Comparison of ENCODE assay signal across 36 mouse cellular contexts in genomic region chr11:114960369-114960768, GRCm38 (mm10). TPM values are rescaled to one million over a fixed set of nuclear protein-coding genes. Genes with fewer than 3 reads are reported as not detected.
DNase-seq lines count a peak whose midpoint lies in the region; ATAC-seq and TF ChIP-seq lines count a peak whose summit lies in the region.
"Had no signal": no experiment of that assay in that cellular context is flagged by ENCODE, and none has a peak within 500 bp of the region (broad histone marks: within the 10 kb centered on the region; RNA-seq: fewer than 3 reads in every experiment).

No protein-coding gene starts in this region.

- H3K27me3 ChIP-seq in stomach, postnatal 0 days (ENCODE audit: control insufficient read depth, insufficient read depth, low read length), result no peaks in the 10 kb centered on the region
- H3K27me3 ChIP-seq in forebrain, embryonic 11.5 days (ENCODE audit: control insufficient read depth, insufficient read depth, low read length), result no peaks in the 10 kb centered on the region
- H3K27me3 ChIP-seq: embryonic facial prominence, embryonic 15.5 days; forebrain, embryonic 13.5 days; hindbrain, embryonic 13.5 days; liver, embryonic 12.5 days; neural tube, embryonic 12.5 days had no signal

- H3K27ac ChIP-seq in bone marrow macrophage, adult 2 months (ENCODE audit: insufficient read depth, low read depth, low read length), result 0 out of 2 replicates have a peak overlapping the region, but pooled peaks have one; percentile 20
- H3K27ac ChIP-seq in macrophage, result peak overlapping the region; percentile 15; the same call in 1 of the 2 replicates
- H3K27ac ChIP-seq in stomach, postnatal 0 days (replicated peaks), result no peak overlapping the region
- H3K27ac ChIP-seq in forebrain, embryonic 11.5 days (ENCODE audit: low read depth, low read length), result no peak overlapping the region
- H3K27ac ChIP-seq: embryonic facial prominence, embryonic 10.5 days; embryonic facial prominence, embryonic 15.5 days; forebrain, embryonic 13.5 days; hindbrain, embryonic 13.5 days; kidney, postnatal 0 days; liver, embryonic 12.5 days; neural tube, embryonic 12.5 days had no signal

- H3K4me3 ChIP-seq in bone marrow macrophage, adult 2 months (ENCODE audit: insufficient read depth, low read length), result no peak overlapping the region
- no peak overlapping the region for H3K4me3 ChIP-seq in macrophage (ENCODE audit: inconsistent target)
- no peak overlapping the region for H3K4me3 ChIP-seq in stomach, postnatal 0 days (ENCODE audit: low read depth, low read length)
- H3K4me3 ChIP-seq in forebrain, embryonic 11.5 days (ENCODE audit: low read depth, low read length), result no peak overlapping the region
- H3K4me3 ChIP-seq: embryonic facial prominence, embryonic 10.5 days; embryonic facial prominence, embryonic 15.5 days; forebrain, embryonic 13.5 days; hindbrain, embryonic 13.5 days; liver, embryonic 12.5 days; myocyte; neural tube, embryonic 12.5 days had no signal

- 0% methylated on average over 1 of the region's 1 CpGs for WGBS in macrophage (ENCODE audit: missing documents)
- WGBS in stomach, postnatal 0 days, result 50% methylated on average over 1 of the region's 1 CpGs
- 81% methylated on average over 1 of the region's 1 CpGs for WGBS in forebrain, embryonic 11.5 days

- H3K36me3 ChIP-seq in macrophage (ENCODE audit: inconsistent target), result no peaks in the 10 kb centered on the region
- no peaks in the 10 kb centered on the region for H3K36me3 ChIP-seq in stomach, postnatal 0 days (ENCODE audit: control insufficient read depth, insufficient read depth, low read length)
- H3K36me3 ChIP-seq in forebrain, embryonic 11.5 days (ENCODE audit: control insufficient read depth, insufficient read depth, low read length), result no peaks in the 10 kb centered on the region
- H3K36me3 ChIP-seq: embryonic facial prominence, embryonic 10.5 days; embryonic facial prominence, embryonic 15.5 days; hindbrain, embryonic 13.5 days; liver, embryonic 12.5 days; neural tube, embryonic 12.5 days had no signal

- TF ChIP-seq CTCF in bone marrow macrophage, adult 2 months (IDR thresholded peaks at IDR 0.05; ENCODE audit: low read depth, low read length), result no peak
- TF ChIP-seq CTCF in stomach, postnatal 0 days (IDR thresholded peaks at IDR 0.05; ENCODE audit: low read depth), result no peak

- TF ChIP-seq EP300 in stomach, postnatal 0 days (optimal IDR thresholded peaks at IDR 0.05), result no peak

- DNase-seq in cerebellum, adult 11-12 months, result peak; percentile 15
- no peak for DNase-seq in cerebellum, adult 9-10 months
- DNase-seq in stomach, postnatal 0 days (ENCODE audit: low spot score), result peak; percentile 10
- no peak for DNase-seq in forebrain, embryonic 11.5 days (ENCODE audit: low spot score)
- DNase-seq in frontal cortex, adult 2 months (ENCODE audit: extremely low spot score in 1 of 2, low spot score in 1 of 2), result no peak
- DNase-seq in ovary, postnatal 10 days (ENCODE audit: low spot score), result no peak
- DNase-seq: adrenal gland, postnatal 25 days; gastrocnemius, postnatal 36 days; heart, postnatal 14 days; kidney, adult 8-10 months; kidney, postnatal 4 days; left cerebral cortex, postnatal 4 days; liver, postnatal 0 days; lung, postnatal 36 days; right cerebral cortex, postnatal 4 days; thymus, postnatal 14 days had no signal

- no peak for TF ChIP-seq POLR2A in bone marrow macrophage, adult 2 months (IDR thresholded peaks at IDR 0.05; ENCODE audit: borderline replicate concordance, low read depth, low read length)

- peaks cover 44% of the 10 kb centered on the region for H3K4me1 ChIP-seq in bone marrow macrophage, adult 2 months (ENCODE audit: control insufficient read depth, insufficient read depth, low read length)
- no peaks in the 10 kb centered on the region for H3K4me1 ChIP-seq in stomach, postnatal 0 days (replicated peaks; ENCODE audit: control insufficient read depth, insufficient read depth)
- no peaks in the 10 kb centered on the region for H3K4me1 ChIP-seq in forebrain, embryonic 11.5 days (replicated peaks; ENCODE audit: control insufficient read depth, insufficient read depth, low read length)
- H3K4me1 ChIP-seq: embryonic facial prominence, embryonic 10.5 days; embryonic facial prominence, embryonic 15.5 days; forebrain, embryonic 13.5 days; hindbrain, embryonic 13.5 days; neural tube, embryonic 12.5 days had no signal

- H3K9ac ChIP-seq in stomach, postnatal 0 days (ENCODE audit: low read length), result no peak overlapping the region
- H3K9ac ChIP-seq in forebrain, embryonic 11.5 days (ENCODE audit: low read length), result no peak overlapping the region
- H3K9ac ChIP-seq: embryonic facial prominence, embryonic 15.5 days; forebrain, embryonic 13.5 days; hindbrain, embryonic 13.5 days; liver, embryonic 12.5 days; liver, postnatal 0 days; neural tube, embryonic 12.5 days had no signal

- ATAC-seq in stomach, postnatal 0 days (ENCODE audit: low FRiP score, low TSS enrichment), result no peak
- ATAC-seq in forebrain, embryonic 11.5 days (replicated peaks; ENCODE audit: low FRiP score), result no peak
- ATAC-seq: forebrain, embryonic 13.5 days; intestine, embryonic 16.5 days; liver, embryonic 12.5 days; liver, postnatal 0 days; midbrain, embryonic 16.5 days had no signal

- H3K4me2 ChIP-seq in stomach, postnatal 0 days (replicated peaks; ENCODE audit: low read depth), result no peak overlapping the region
- H3K4me2 ChIP-seq in forebrain, embryonic 11.5 days (ENCODE audit: low read depth, low read length, severe bottlenecking), result no peak overlapping the region
- H3K4me2 ChIP-seq: embryonic facial prominence, embryonic 15.5 days; forebrain, embryonic 13.5 days; hindbrain, embryonic 13.5 days; liver, embryonic 12.5 days; neural tube, embryonic 12.5 days had no signal

- no peaks in the 10 kb centered on the region for H3K79me2 ChIP-seq in macrophage (ENCODE audit: inconsistent target)

- no peaks in the 10 kb centered on the region for H3K9me3 ChIP-seq in stomach, postnatal 0 days (ENCODE audit: control insufficient read depth, low read length)
- no peaks in the 10 kb centered on the region for H3K9me3 ChIP-seq in forebrain, embryonic 11.5 days (ENCODE audit: control insufficient read depth, low read length)
- H3K9me3 ChIP-seq: embryonic facial prominence, embryonic 10.5 days; embryonic facial prominence, embryonic 15.5 days; forebrain, embryonic 13.5 days; hindbrain, embryonic 13.5 days; liver, embryonic 12.5 days; neural tube, embryonic 12.5 days had no signal

RNA-seq across cellular contexts. Expression of gene Cd300c, which starts 8.6 kb away (rescaled TPM):
- 1.5 and 1.7 TPM in 2 replicates for polyA plus RNA-seq in bone marrow macrophage, adult 2 months (2012; ENCODE audit: insufficient read depth, insufficient read length, missing spikeins)
- 1 to 10 TPM in 6 of 26 experiments, not detected in 20; 1.5 to 2.5 (median 2.0) TPM for total RNA-seq in macrophage (2018; cell fraction: chromatin; rRNA removed)
- 1 to 10 TPM in 3 of 26 experiments, under 1 TPM in 18, not detected in 5; 0.20 to 1.3 (median 0.56) TPM for total RNA-seq in macrophage (2018; cell fraction: cytosol; rRNA removed)
- 1 to 10 TPM in 14 of 26 experiments, not detected in 12; 1.1 to 2.9 (median 1.7) TPM for total RNA-seq in macrophage (2018; cell fraction: nucleus; rRNA removed)
- polyA plus RNA-seq in macrophage (2018), result 0.56 TPM in 1 of 3 replicates, not detected in the others
- not detected in 2 replicates for polyA plus RNA-seq in stomach, postnatal 0 days (2015; fragmentation: Nextera tagmentation; extraction: Ambion mirVana)
- not detected in 2 replicates for polyA plus RNA-seq in forebrain, embryonic 11.5 days (2014; fragmentation: Nextera tagmentation; extraction: Ambion mirVana)
- polyA plus RNA-seq in frontal cortex, adult 2 months (2012; rRNA removed), result not detected in 2 replicates
- total RNA-seq: adrenal gland, adult 18-20 months; adrenal gland, postnatal 25 days; gastrocnemius, postnatal 36 days; heart, postnatal 14 days; layer of hippocampus, adult 8-10 months; layer of hippocampus, postnatal 25 days; left cerebral cortex, adult 8-10 months; left cerebral cortex, postnatal 4 days had no signal
- polyA plus RNA-seq: embryonic facial prominence, embryonic 10.5 days; embryonic facial prominence, embryonic 15.5 days; forebrain, embryonic 13.5 days; heart, embryonic 14.5 days; hindbrain, embryonic 13.5 days; intestine, embryonic 16.5 days; kidney, postnatal 0 days; limb, embryonic 14.5 days; liver, embryonic 12.5 days; lung, embryonic 16.5 days; midbrain, embryonic 16.5 days; myocyte; neural tube, embryonic 12.5 days; stomach, embryonic 14.5 days had no signal

RNA-seq across cellular contexts. Expression of gene Cd300lb, which starts 26.2 kb away (rescaled TPM):
- 194 and 220 TPM in 2 replicates for polyA plus RNA-seq in bone marrow macrophage, adult 2 months (2012; ENCODE audit: insufficient read depth, insufficient read length, missing spikeins)
- total RNA-seq in macrophage (2018; cell fraction: chromatin; rRNA removed), result 100 to 1,000 TPM in 4 of 26 experiments, 10 to 100 TPM in 13, 1 to 10 TPM in 9; 4.1 to 168 (median 19.4) TPM
- 100 to 1,000 TPM in 8 of 26 experiments, 10 to 100 TPM in 18; 13.6 to 187 (median 44.7) TPM for total RNA-seq in macrophage (2018; cell fraction: cytosol; rRNA removed)
- total RNA-seq in macrophage (2018; cell fraction: nucleus; rRNA removed), result 100 to 1,000 TPM in 4 of 26 experiments, 10 to 100 TPM in 22; 12.3 to 213 (median 39.7) TPM
- 149 to 198 TPM (median 167 TPM) in 3 replicates for polyA plus RNA-seq in macrophage (2018)
- polyA plus RNA-seq in stomach, postnatal 0 days (2015; fragmentation: Nextera tagmentation; extraction: Ambion mirVana), result 0.12 TPM in 2 replicates
- polyA plus RNA-seq in forebrain, embryonic 11.5 days (2014; fragmentation: Nextera tagmentation; extraction: Ambion mirVana), result 0.15 TPM in 1 of 2 replicates, not detected in the other
- 0.22 and 0.59 TPM in 2 replicates for polyA plus RNA-seq in frontal cortex, adult 2 months (2012; rRNA removed)
- total RNA-seq: layer of hippocampus, postnatal 25 days; left cerebral cortex, adult 8-10 months; left cerebral cortex, postnatal 4 days had no signal
- polyA plus RNA-seq: hindbrain, embryonic 13.5 days; midbrain, embryonic 16.5 days; neural tube, embryonic 12.5 days had no signal

RNA-seq across cellular contexts. Expression of gene Cd300ld, which starts 29.4 kb away (rescaled TPM):
- polyA plus RNA-seq in bone marrow macrophage, adult 2 months (2012; ENCODE audit: insufficient read depth, insufficient read length, missing spikeins), result 112 and 116 TPM in 2 replicates
- 10 to 100 TPM in 8 of 26 experiments, 1 to 10 TPM in 17, under 1 TPM in 1; 0.75 to 33.2 (median 7.5) TPM for total RNA-seq in macrophage (2018; cell fraction: chromatin; rRNA removed)
- total RNA-seq in macrophage (2018; cell fraction: cytosol; rRNA removed), result 100 to 1,000 TPM in 13 of 26 experiments, 10 to 100 TPM in 13; 43.8 to 157 (median 93.9) TPM
- total RNA-seq in macrophage (2018; cell fraction: nucleus; rRNA removed), result 10 to 100 TPM in 25 of 26 experiments, 1 to 10 TPM in 1; 7.9 to 68.6 (median 26.3) TPM
- 65.0 to 269 TPM (median 145 TPM) in 3 replicates for polyA plus RNA-seq in macrophage (2018)
- 0.10 and 0.17 TPM in 2 replicates for polyA plus RNA-seq in stomach, postnatal 0 days (2015; fragmentation: Nextera tagmentation; extraction: Ambion mirVana)
- not detected in 2 replicates for polyA plus RNA-seq in forebrain, embryonic 11.5 days (2014; fragmentation: Nextera tagmentation; extraction: Ambion mirVana)
- polyA plus RNA-seq in frontal cortex, adult 2 months (2012; rRNA removed), result 0.08 and 0.16 TPM in 2 replicates
- total RNA-seq: layer of hippocampus, postnatal 25 days had no signal
- polyA plus RNA-seq: forebrain, embryonic 13.5 days; hindbrain, embryonic 13.5 days; midbrain, embryonic 16.5 days; myocyte had no signal

RNA-seq across cellular contexts. Expression of gene Cd300c2, which starts 41.3 kb away (rescaled TPM):
- 447 and 482 TPM in 2 replicates for polyA plus RNA-seq in bone marrow macrophage, adult 2 months (2012; ENCODE audit: insufficient read depth, insufficient read length, missing spikeins)
- total RNA-seq in macrophage (2018; cell fraction: chromatin; rRNA removed), result 100 to 1,000 TPM in 16 of 26 experiments, 10 to 100 TPM in 9, 1 to 10 TPM in 1; 8.5 to 209 (median 114) TPM
- 100 to 1,000 TPM; 182 to 314 (median 239) TPM for total RNA-seq in macrophage (2018; cell fraction: cytosol; rRNA removed)
- total RNA-seq in macrophage (2018; cell fraction: nucleus; rRNA removed), result 100 to 1,000 TPM in 24 of 26 experiments, 10 to 100 TPM in 2; 39.9 to 267 (median 190) TPM
- 329 to 356 TPM (median 335 TPM) in 3 replicates for polyA plus RNA-seq in macrophage (2018)
- 3.2 and 4.1 TPM in 2 replicates for polyA plus RNA-seq in stomach, postnatal 0 days (2015; fragmentation: Nextera tagmentation; extraction: Ambion mirVana)
- 0.65 and 0.77 TPM in 2 replicates for polyA plus RNA-seq in forebrain, embryonic 11.5 days (2014; fragmentation: Nextera tagmentation; extraction: Ambion mirVana)
- 5.3 and 7.1 TPM in 2 replicates for polyA plus RNA-seq in frontal cortex, adult 2 months (2012; rRNA removed)
- polyA plus RNA-seq: myocyte had no signal

RNA-seq across cellular contexts. Expression of gene Cd300ld2, which starts 55.6 kb away (rescaled TPM):
- 3.4 and 5.1 TPM in 2 replicates for polyA plus RNA-seq in bone marrow macrophage, adult 2 months (2012; ENCODE audit: insufficient read depth, insufficient read length, missing spikeins)
- 10 to 100 TPM in 13 of 26 experiments, 1 to 10 TPM in 10, under 1 TPM in 1, not detected in 2; 0.62 to 33.7 (median 10.2) TPM for total RNA-seq in macrophage (2018; cell fraction: chromatin; rRNA removed)
- total RNA-seq in macrophage (2018; cell fraction: cytosol; rRNA removed), result 1 to 10 TPM in 18 of 26 experiments, under 1 TPM in 8; 0.19 to 4.7 (median 1.7) TPM
- total RNA-seq in macrophage (2018; cell fraction: nucleus; rRNA removed), result 10 to 100 TPM in 19 of 26 experiments, 1 to 10 TPM in 5, under 1 TPM in 1, not detected in 1; 0.98 to 31.4 (median 15.7) TPM
- 0.44 to 2.5 TPM (median 1.1 TPM) in 3 replicates for polyA plus RNA-seq in macrophage (2018)
- not detected in 2 replicates for polyA plus RNA-seq in stomach, postnatal 0 days (2015; fragmentation: Nextera tagmentation; extraction: Ambion mirVana)
- polyA plus RNA-seq in forebrain, embryonic 11.5 days (2014; fragmentation: Nextera tagmentation; extraction: Ambion mirVana), result not detected in 2 replicates
- polyA plus RNA-seq in frontal cortex, adult 2 months (2012; rRNA removed), result 0.30 TPM in 1 of 2 replicates, not detected in the other
- total RNA-seq: adrenal gland, adult 18-20 months; adrenal gland, postnatal 25 days; gastrocnemius, postnatal 36 days; heart, postnatal 14 days; layer of hippocampus, adult 8-10 months; layer of hippocampus, postnatal 25 days; left cerebral cortex, adult 8-10 months; left cerebral cortex, postnatal 4 days had no signal
- polyA plus RNA-seq: embryonic facial prominence, embryonic 10.5 days; embryonic facial prominence, embryonic 15.5 days; forebrain, embryonic 13.5 days; heart, embryonic 14.5 days; hindbrain, embryonic 13.5 days; intestine, embryonic 16.5 days; kidney, postnatal 0 days; limb, embryonic 14.5 days; liver, embryonic 12.5 days; liver, postnatal 0 days; lung, embryonic 16.5 days; midbrain, embryonic 16.5 days; myocyte; neural tube, embryonic 12.5 days; stomach, embryonic 14.5 days had no signal

Comparison
In these comparisons a context has a peak if more than half of its experiments do, and no peak if none do; other contexts are left out.
1. DNase-seq: peak in cerebellum, adult 11-12 months (single experiment) and stomach, postnatal 0 days (single experiment); none in cerebellum, adult 9-10 months (single experiment), forebrain, embryonic 11.5 days (single experiment), frontal cortex, adult 2 months (0 of 2) and ovary, postnatal 10 days (single experiment).
2. H3K27ac ChIP-seq: peak in bone marrow macrophage, adult 2 months (single experiment) and macrophage (single experiment); none in stomach, postnatal 0 days (single experiment) and forebrain, embryonic 11.5 days (single experiment).
3. RNA of gene Cd300lb, which starts 26.2 kb away (polyA plus RNA-seq): 194 to 220 TPM in bone marrow macrophage, adult 2 months and 149 to 198 TPM in macrophage; 0.22 to 0.59 TPM in frontal cortex, adult 2 months, 0.15 TPM in forebrain, embryonic 11.5 days and 0.12 TPM in stomach, postnatal 0 days; every median in the first group is over 10 times any median in the second.
4. RNA of gene Cd300ld, which starts 29.4 kb away (polyA plus RNA-seq): 65.0 to 269 TPM in macrophage and 112 to 116 TPM in bone marrow macrophage, adult 2 months; 0.08 to 0.16 TPM in frontal cortex, adult 2 months, 0.10 to 0.17 TPM in stomach, postnatal 0 days and not detected in forebrain, embryonic 11.5 days; every median in the first group is over 10 times any median in the second.